Mouse (Mus musculus) embryonic facial prominence, embryonic 14.5 days (tissue): ENCODE results near the gene Kcnab1. TPM values are rescaled to one million over a fixed set of nuclear protein-coding genes. Genes with fewer than 3 reads are reported as not detected.

ENCODE experiments used
- ATAC-seq: fragments of 200-750 bp; cut with Nextera tagmentation; 2 replicates; pipeline ENCODE4 v1.8.0; 2017; ENCODE audit warnings: low read depth, moderate number of reproducible peaks, moderate TSS enrichment
- DNase-seq: peaks from one replicate; pipeline ENCODE4 v3.0.0-alpha.2; 2015; ENCODE audit warnings: low spot score
- H3K27ac ChIP-seq: fragments of 300-500 bp; sonication (generic); replicated peaks from 2 replicates; pipeline ENCODE4 v1.5.1; 2014; ENCODE audit warnings: low read depth, mild to moderate bottlenecking, low read length, moderate library complexity
- H3K27me3 ChIP-seq: fragments of 300-500 bp; sonication (generic); replicated peaks from 2 replicates; pipeline ENCODE4 v1.6.1; 2014; ENCODE audit warnings: low read length; ENCODE audit not compliant: control insufficient read depth, insufficient read depth
- H3K36me3 ChIP-seq: fragments of 300-500 bp; sonication (generic); 2 replicates; pipeline ENCODE4 v1.6.1; 2014; ENCODE audit warnings: low read length, mixed read lengths; ENCODE audit not compliant: control insufficient read depth, insufficient read depth
- H3K4me1 ChIP-seq: fragments of 300-500 bp; sonication (generic); 2 replicates; pipeline ENCODE4 v1.6.1; 2014; ENCODE audit warnings: antibody characterized with exemption, low read length; ENCODE audit not compliant: control insufficient read depth, insufficient read depth
- H3K4me2 ChIP-seq: fragments of 300-500 bp; sonication (generic); 2 replicates; pipeline ENCODE4 v1.6.1; 2014; ENCODE audit warnings: low read depth, mild to moderate bottlenecking, low read length, moderate library complexity, mixed read lengths
- H3K4me3 ChIP-seq: fragments of 300-500 bp; sonication (generic); 2 replicates; pipeline ENCODE4 v1.5.1; 2014; ENCODE audit warnings: low read depth, mild to moderate bottlenecking, low read length
- H3K9ac ChIP-seq: fragments of 300-500 bp; sonication (generic); 2 replicates; pipeline ENCODE4 v1.6.1; 2014; ENCODE audit warnings: low read depth, mild to moderate bottlenecking, low read length, moderate library complexity, mixed read lengths
- H3K9me3 ChIP-seq: fragments of 300-500 bp; sonication (generic); 2 replicates; pipeline ENCODE4 v1.6.1; 2016; ENCODE audit warnings: low read length; ENCODE audit not compliant: control insufficient read depth
- WGBS: fragments of 180-500 bp; shearing (Covaris S2); extraction: QIAGEN DNeasy Blood & Tissue Kit; methylation state at CpG from one replicate; pipeline ENCODE4 v1.1.7; 2014; 5-methylcytosine and 5-hydroxymethylcytosine counted together
- polyA plus RNA-seq: library from polyadenylated mRNA; unstranded; fragments of >200 nt; fragmentation: Nextera tagmentation; extraction: Ambion mirVana; gene quantifications from 2 replicates; pipeline ENCODE4 v1.2.1, GENCODE M21; 2014

The Kcnab1 gene
- polyA plus RNA-seq, 1 experiment from 2014 or later = 6.6 TPM

- Histone ChIP-seq H3K9me3 (no peaks in the 10 kb centered on the region), H3K9ac (no peak overlapping the region), H3K27me3 (no peaks in the 10 kb centered on the region), H3K4me3 (no peak overlapping the region), H3K4me2 (no peak overlapping the region), H3K36me3 (no peaks in the 10 kb centered on the region), H3K27ac (no peak overlapping the region), H3K4me1 (no peaks in the 10 kb centered on the region)
- ATAC-seq (no peak), DNase-seq (peak; percentile 15)
- WGBS = 68% methylated on average over 8 of the region's 8 CpGs
Measured at GRCm38 (mm10) chr3:65360163-65360969, 251.2 kb downstream of the Kcnab1 start.

GRCm38 (mm10) chr3:65363438-65363837 lies 254.3 kb downstream of the Kcnab1 start:
- WGBS = 89% methylated on average over 1 of the region's 1 CpGs
- no peak overlapping the region for H3K27ac ChIP-seq
- ATAC-seq = peak; percentile 76; the same call in 1 of the 2 replicates

GRCm38 (mm10) chr3:65365184-65365583 lies 256.0 kb downstream of the Kcnab1 start:
- H3K36me3 ChIP-seq = peaks cover under 1% of the 10 kb centered on the region; the same call in 1 of the 2 replicates
- no peak overlapping the region for H3K27ac ChIP-seq
- no peaks in the 10 kb centered on the region for H3K27me3 ChIP-seq
- no peak overlapping the region for H3K4me3 ChIP-seq
- DNase-seq = peak; percentile 47
- no peak overlapping the region for H3K4me2 ChIP-seq
- no peak for ATAC-seq
- H3K4me1 ChIP-seq = no peaks in the 10 kb centered on the region
- H3K9me3 ChIP-seq = no peaks in the 10 kb centered on the region
- no peak overlapping the region for H3K9ac ChIP-seq
- 43% methylated on average over 6 of the region's 6 CpGs for WGBS

More at GRCm38 (mm10) chr3:65363438-65363837, 254.3 kb downstream of the Kcnab1 start:
- Histone ChIP-seq H3K9me3 (no peaks in the 10 kb centered on the region), H3K4me2 (no peak overlapping the region), H3K27me3 (no peaks in the 10 kb centered on the region), H3K4me3 (no peak overlapping the region), H3K9ac (no peak overlapping the region), H3K4me1 (no peaks in the 10 kb centered on the region), H3K36me3 (no peaks in the 10 kb centered on the region)
- peak; percentile 68 for DNase-seq

- Histone ChIP-seq H3K4me2 (no peak overlapping the region), H3K9ac (no peak overlapping the region), H3K9me3 (no peaks in the 10 kb centered on the region), H3K27me3 (no peaks in the 10 kb centered on the region), H3K4me1 (no peaks in the 10 kb centered on the region), H3K4me3 (no peak overlapping the region), H3K36me3 (peaks cover 10% of the 10 kb centered on the region; the same call in 1 of the 2 replicates), H3K27ac (no peak overlapping the region)
- ATAC-seq = no peak
- DNase-seq = no peak
- 86% methylated on average over 10 of the region's 10 CpGs for WGBS
Measured at GRCm38 (mm10) chr3:65365921-65366710, 256.9 kb downstream of the Kcnab1 start.

GRCm38 (mm10) chr3:65367944-65368343 lies 258.8 kb downstream of the Kcnab1 start:
- DNase-seq (no peak), ATAC-seq (peak; percentile 56; the same call in 1 of the 2 replicates)
- no peaks in the 10 kb centered on the region for H3K9me3 ChIP-seq
- H3K4me1 ChIP-seq = no peaks in the 10 kb centered on the region
- H3K27ac ChIP-seq = no peak overlapping the region
- H3K4me3 ChIP-seq = no peak overlapping the region
- H3K27me3 ChIP-seq = no peaks in the 10 kb centered on the region
- no peak overlapping the region for H3K4me2 ChIP-seq
- H3K9ac ChIP-seq = no peak overlapping the region
- 59% methylated on average over 4 of the region's 4 CpGs for whole genome bisulfite sequencing
- peaks cover 28% of the 10 kb centered on the region for H3K36me3 ChIP-seq

GRCm38 (mm10) chr3:65372552-65372951 lies 263.4 kb downstream of the Kcnab1 start:
- no peak for DNase-seq
- H3K36me3 ChIP-seq = peaks cover 53% of the 10 kb centered on the region

GRCm38 (mm10) chr3:65373594-65374182 lies 264.5 kb downstream of the Kcnab1 start:
- Histone ChIP-seq H3K4me1 (no peaks in the 10 kb centered on the region), H3K4me2 (no peak overlapping the region), H3K36me3 (peaks cover 60% of the 10 kb centered on the region), H3K9me3 (no peaks in the 10 kb centered on the region), H3K27ac (no peak overlapping the region), H3K4me3 (no peak overlapping the region), H3K9ac (no peak overlapping the region), H3K27me3 (no peaks in the 10 kb centered on the region)
- DNase-seq (no peak), ATAC-seq (no peak)
- WGBS = 77% methylated on average over 5 of the region's 5 CpGs

More at GRCm38 (mm10) chr3:65372552-65372951, 263.4 kb downstream of the Kcnab1 start:
- Histone ChIP-seq H3K9me3 (no peaks in the 10 kb centered on the region), H3K4me3 (no peak overlapping the region), H3K27me3 (no peaks in the 10 kb centered on the region), H3K4me2 (no peak overlapping the region), H3K27ac (no peak overlapping the region), H3K9ac (no peak overlapping the region), H3K4me1 (no peaks in the 10 kb centered on the region)
- 89% methylated on average over 4 of the region's 4 CpGs for WGBS
- ATAC-seq = no peak

- Histone ChIP-seq H3K4me2 (no peak overlapping the region), H3K4me1 (no peaks in the 10 kb centered on the region), H3K36me3 (peaks cover 69% of the 10 kb centered on the region), H3K27me3 (no peaks in the 10 kb centered on the region), H3K27ac (no peak overlapping the region), H3K4me3 (no peak overlapping the region), H3K9me3 (no peaks in the 10 kb centered on the region), H3K9ac (no peak overlapping the region)
- DNase-seq (no peak), ATAC-seq (no peak)
- WGBS = 47% methylated on average over 3 of the region's 3 CpGs
Measured at GRCm38 (mm10) chr3:65374729-65375128, 265.5 kb downstream of the Kcnab1 start.
